Mouse (Mus musculus): ENCODE measurements around the gene Sept7.
A peak's percentile ranks its signal among the peaks of the same experiment; 100 is the strongest.
"Not testable (repeated sequence)": the region's sequence is repeated elsewhere in the genome, so short reads cannot be mapped to it uniquely, and the experiment has no call there.

Sept7 gene

GRCm38 (mm10) chr9:25260411-25260810 lies 8.2 kb downstream of the Sept7 start:
- DNase-seq: no peak

GRCm38 (mm10) chr9:25260979-25261378 lies 8.7 kb downstream of the Sept7 start:
- DNase-seq: no peak

GRCm38 (mm10) chr9:25262087-25262486 lies 9.8 kb downstream of the Sept7 start:
- DNase-seq: no peak

- DNase-seq: no peak
Measured at GRCm38 (mm10) chr9:25265795-25266194, 13.6 kb downstream of the Sept7 start.

- DNase-seq: no peak
Measured at GRCm38 (mm10) chr9:25267133-25267532, 14.9 kb downstream of the Sept7 start.

GRCm38 (mm10) chr9:25267574-25267973 lies 15.3 kb downstream of the Sept7 start:
- no peak for DNase-seq

- DNase-seq: no peak
Measured at GRCm38 (mm10) chr9:25271902-25272301, 19.7 kb downstream of the Sept7 start.

GRCm38 (mm10) chr9:25289796-25290195 lies 37.6 kb downstream of the Sept7 start:
- DNase-seq: peak; percentile 29 to 69

- peak in 1 of 2 experiments; percentile 59 for DNase-seq
Measured at GRCm38 (mm10) chr9:25309505-25310182, 57.4 kb downstream of the Sept7 start.

- DNase-seq: no peak
Measured at GRCm38 (mm10) chr9:25314304-25314703, 62.1 kb downstream of the Sept7 start.

GRCm38 (mm10) chr9:25317827-25318505 lies 65.7 kb downstream of the Sept7 start:
- DNase-seq: peak; percentile 26 to 77

GRCm38 (mm10) chr9:25319676-25320075 lies 67.4 kb downstream of the Sept7 start:
- DNase-seq: not testable (repeated sequence)

- no peak for DNase-seq
Measured at GRCm38 (mm10) chr9:25327727-25328370, 75.6 kb downstream of the Sept7 start.

- peak; percentile 25 to 57 for DNase-seq
Measured at GRCm38 (mm10) chr9:25328946-25329723, 76.9 kb downstream of the Sept7 start.

GRCm38 (mm10) chr9:25337436-25338198 lies 85.4 kb downstream of the Sept7 start:
- DNase-seq: no peak

- no peak for DNase-seq
Measured at GRCm38 (mm10) chr9:25340412-25340811, 88.2 kb downstream of the Sept7 start.

GRCm38 (mm10) chr9:25353775-25354174 lies 101.5 kb downstream of the Sept7 start:
- no peak for DNase-seq

GRCm38 (mm10) chr9:25355806-25356205 lies 103.6 kb downstream of the Sept7 start:
- DNase-seq: no peak

- no peak for DNase-seq
Measured at GRCm38 (mm10) chr9:25357589-25357988, 105.3 kb downstream of the Sept7 start.

- no peak for DNase-seq
Measured at GRCm38 (mm10) chr9:25358018-25358417, 105.8 kb downstream of the Sept7 start.

Measured in kidney, postnatal 36 days (tissue).